Comparison of ENCODE assay signal across 19 mouse cellular contexts in genomic region chr6:89355661-89356060, GRCm38 (mm10). TPM values are rescaled to one million over a fixed set of nuclear protein-coding genes. Genes with fewer than 3 reads are reported as not detected.
DNase-seq lines count a peak whose midpoint lies in the region; ATAC-seq and TF ChIP-seq lines count a peak whose summit lies in the region.
"Had no signal": no experiment of that assay in that cellular context is flagged by ENCODE, and none has a peak within 500 bp of the region (broad histone marks: within the 10 kb centered on the region; RNA-seq: fewer than 3 reads in every experiment).

No protein-coding gene starts in this region.

- no peak for DNase-seq in forebrain, postnatal 0 days
- DNase-seq in layer of hippocampus, adult 2 months (ENCODE audit: low spot score in 2 of 2) = no peak
- no peak for DNase-seq in layer of hippocampus, adult 9-10 months (ENCODE audit: low spot score)
- DNase-seq in brain, adult 2 months (ENCODE audit: low read depth, low spot score) = peak; percentile 61
- DNase-seq in spleen, postnatal 10 days (ENCODE audit: low spot score in 2 of 2) = no peak
- DNase-seq: adrenal gland, postnatal 14 days; gastrocnemius, postnatal 14 days; heart, postnatal 36 days; liver, postnatal 0 days; lung, postnatal 4 days; right cerebral cortex, postnatal 25 days; thymus, adult 2 months had no signal

- peak overlapping the region; percentile 17 for H3K4me2 ChIP-seq in forebrain, embryonic 12.5 days
- no peak overlapping the region for H3K4me2 ChIP-seq in forebrain, postnatal 0 days (ENCODE audit: low read depth)
- peak overlapping the region; percentile 44 for H3K4me2 ChIP-seq in midbrain, embryonic 13.5 days (replicated peaks)
- H3K4me2 ChIP-seq: limb, embryonic 15.5 days had no signal

- H3K9ac ChIP-seq in forebrain, embryonic 12.5 days = no peak overlapping the region
- no peak overlapping the region for H3K9ac ChIP-seq in forebrain, postnatal 0 days
- peak overlapping the region; percentile 51 for H3K9ac ChIP-seq in midbrain, embryonic 13.5 days (replicated peaks)
- H3K9ac ChIP-seq: limb, embryonic 15.5 days; liver, postnatal 0 days had no signal

- H3K4me3 ChIP-seq in forebrain, embryonic 12.5 days (replicated peaks) = no peak overlapping the region; the same call in 1 of the 2 replicates
- no peak overlapping the region for H3K4me3 ChIP-seq in forebrain, postnatal 0 days (ENCODE audit: low read depth, low read length)
- no peak overlapping the region for H3K4me3 ChIP-seq in layer of hippocampus, adult 2 months
- no peak overlapping the region; the same call in 1 of the 2 replicates for H3K4me3 ChIP-seq in midbrain, embryonic 13.5 days (replicated peaks)
- H3K4me3 ChIP-seq: heart, embryonic 10.5 days; left cerebral cortex, adult 2 months; limb, embryonic 15.5 days had no signal

- no peaks in the 10 kb centered on the region for H3K27me3 ChIP-seq in forebrain, embryonic 12.5 days
- no peaks in the 10 kb centered on the region for H3K27me3 ChIP-seq in forebrain, postnatal 0 days (ENCODE audit: insufficient read depth, low read length)
- H3K27me3 ChIP-seq in midbrain, embryonic 13.5 days = no peaks in the 10 kb centered on the region
- H3K27me3 ChIP-seq: limb, embryonic 15.5 days had no signal

- peaks cover 98% of the 10 kb centered on the region for H3K4me1 ChIP-seq in forebrain, embryonic 12.5 days
- peaks cover 22% of the 10 kb centered on the region for H3K4me1 ChIP-seq in forebrain, postnatal 0 days (ENCODE audit: insufficient read depth)
- peaks cover 100% of the 10 kb centered on the region for H3K4me1 ChIP-seq in midbrain, embryonic 13.5 days (replicated peaks)

- H3K9me3 ChIP-seq in forebrain, embryonic 12.5 days = no peaks in the 10 kb centered on the region
- no peaks in the 10 kb centered on the region for H3K9me3 ChIP-seq in forebrain, postnatal 0 days (ENCODE audit: low read length)
- no peaks in the 10 kb centered on the region for H3K9me3 ChIP-seq in midbrain, embryonic 13.5 days
- H3K9me3 ChIP-seq: G1E; heart, embryonic 10.5 days; limb, embryonic 15.5 days had no signal

- TF ChIP-seq CTCF in forebrain, postnatal 0 days (IDR thresholded peaks at IDR 0.05; ENCODE audit: low read depth) = no peak
- TF ChIP-seq CTCF in layer of hippocampus, adult 2 months (conservative IDR thresholded peaks at IDR 0.05) = no peak

- H3K27ac ChIP-seq in forebrain, embryonic 12.5 days = no peak overlapping the region
- H3K27ac ChIP-seq in forebrain, postnatal 0 days (ENCODE audit: low read depth, low read length) = no peak overlapping the region
- peak overlapping the region; percentile 83 for H3K27ac ChIP-seq in layer of hippocampus, adult 2 months
- peak overlapping the region; percentile 35; the same call in 1 of the 2 replicates for H3K27ac ChIP-seq in midbrain, embryonic 13.5 days
- H3K27ac ChIP-seq: heart, embryonic 10.5 days; left cerebral cortex, adult 2 months; limb, embryonic 15.5 days had no signal

- peaks cover 57% of the 10 kb centered on the region for H3K36me3 ChIP-seq in forebrain, embryonic 12.5 days (replicated peaks)
- peaks cover 39% of the 10 kb centered on the region for H3K36me3 ChIP-seq in forebrain, postnatal 0 days (ENCODE audit: insufficient read depth)
- peaks cover 63% of the 10 kb centered on the region for H3K36me3 ChIP-seq in midbrain, embryonic 13.5 days

- ATAC-seq in forebrain, embryonic 12.5 days (ENCODE audit: low FRiP score) = no peak
- no peak for ATAC-seq in forebrain, postnatal 0 days
- no peak for ATAC-seq in midbrain, embryonic 13.5 days
- ATAC-seq: intestine, embryonic 16.5 days; liver, postnatal 0 days had no signal

- 23% methylated on average over 7 of the region's 7 CpGs for WGBS in forebrain, embryonic 12.5 days
- WGBS in forebrain, postnatal 0 days = 30% methylated on average over 7 of the region's 7 CpGs
- 16% methylated on average over 7 of the region's 7 CpGs for WGBS in midbrain, embryonic 13.5 days

RNA-seq across cellular contexts. Expression of gene Plxna1, which starts 6.8 kb away (rescaled TPM):
- polyA plus RNA-seq in forebrain, embryonic 12.5 days (2016; fragmentation: Nextera tagmentation; extraction: Ambion mirVana) = 52.3 and 56.8 TPM in 2 replicates
- total RNA-seq in forebrain, postnatal 0 days (2014; rRNA removed) = 78.2 and 111 TPM in 2 replicates
- 20.3 and 42.1 TPM in 2 replicates for polyA plus RNA-seq in forebrain, postnatal 0 days (2015; fragmentation: Nextera tagmentation; extraction: Ambion mirVana)
- 100 to 1,000 TPM; 108 to 120 TPM for total RNA-seq in layer of hippocampus, adult 2 months (2021)
- polyA plus RNA-seq in midbrain, embryonic 13.5 days (2015; fragmentation: Nextera tagmentation; extraction: Ambion mirVana) = 53.1 and 69.4 TPM in 2 replicates

Comparison
In these comparisons a context has a peak if more than half of its experiments do, and no peak if none do; other contexts are left out.
1. H3K27ac ChIP-seq: peak in layer of hippocampus, adult 2 months (single experiment) and midbrain, embryonic 13.5 days (single experiment); none in forebrain, embryonic 12.5 days (single experiment) and forebrain, postnatal 0 days (single experiment).